Mouse (Mus musculus): Measurements from ENCODE around the gene Itgb7. TPM values are rescaled to one million over a fixed set of nuclear protein-coding genes. Genes with fewer than 3 reads are reported as not detected.

The Itgb7 gene
- polyA plus RNA-seq, 1 experiment from 2014 or later: 3.0 TPM

GRCm38 (mm10) chr15:102217325-102217724 is 14.4 kb downstream of the Itgb7 start:
- H3K4me3 ChIP-seq (ENCODE audit: low read length): no peak overlapping the region
- peaks cover 19% of the 10 kb centered on the region for H3K36me3 ChIP-seq (ENCODE audit: control insufficient read depth, insufficient read depth, low read length)
- no peak overlapping the region for H3K27ac ChIP-seq (ENCODE audit: low read length)
- H3K9ac ChIP-seq (ENCODE audit: low read length): no peak overlapping the region
- peaks cover 3% of the 10 kb centered on the region for H3K4me1 ChIP-seq (replicated peaks; ENCODE audit: control insufficient read depth, insufficient read depth, low read length)
- H3K4me2 ChIP-seq (ENCODE audit: low read depth, low read length): no peak overlapping the region
- H3K27me3 ChIP-seq (ENCODE audit: control insufficient read depth, insufficient read depth, low read depth, low read length): no peaks in the 10 kb centered on the region
- no peaks in the 10 kb centered on the region for H3K9me3 ChIP-seq (ENCODE audit: control insufficient read depth, low read length)
- ATAC-seq (ENCODE audit: low read depth): peak; percentile 57
- 58% methylated on average over 7 of the region's 7 CpGs for WGBS

- H3K9ac ChIP-seq (ENCODE audit: low read length): no peak overlapping the region
- H3K36me3 ChIP-seq (ENCODE audit: control insufficient read depth, insufficient read depth, low read length): peaks cover 21% of the 10 kb centered on the region
- no peak overlapping the region for H3K27ac ChIP-seq (ENCODE audit: low read length)
- no peak overlapping the region for H3K4me2 ChIP-seq (ENCODE audit: low read depth, low read length)
- H3K4me3 ChIP-seq (ENCODE audit: low read length): no peak overlapping the region
- 78% methylated on average over 16 of the region's 16 CpGs for WGBS
- ATAC-seq (ENCODE audit: low read depth): 0 out of 2 replicates have a peak, but pooled peaks have one; percentile 19
- peaks cover 3% of the 10 kb centered on the region for H3K4me1 ChIP-seq (replicated peaks; ENCODE audit: control insufficient read depth, insufficient read depth, low read length)
- no peaks in the 10 kb centered on the region for H3K27me3 ChIP-seq (ENCODE audit: control insufficient read depth, insufficient read depth, low read depth, low read length)
- no peaks in the 10 kb centered on the region for H3K9me3 ChIP-seq (ENCODE audit: control insufficient read depth, low read length)
Observed at GRCm38 (mm10) chr15:102216459-102217228, 15.1 kb downstream of the Itgb7 start.

- Histone ChIP-seq H3K36me3 (ENCODE audit: control insufficient read depth, insufficient read depth, low read length) (peaks cover 26% of the 10 kb centered on the region), H3K9me3 (ENCODE audit: control insufficient read depth, low read length) (no peaks in the 10 kb centered on the region), H3K27me3 (ENCODE audit: control insufficient read depth, insufficient read depth, low read depth, low read length) (no peaks in the 10 kb centered on the region), H3K4me3 (ENCODE audit: low read length) (no peak overlapping the region), H3K9ac (ENCODE audit: low read length) (no peak overlapping the region), H3K4me1 (replicated peaks; ENCODE audit: control insufficient read depth, insufficient read depth, low read length) (peaks cover 3% of the 10 kb centered on the region), H3K4me2 (ENCODE audit: low read depth, low read length) (no peak overlapping the region), H3K27ac (ENCODE audit: low read length) (no peak overlapping the region)
- WGBS: 68% methylated on average over 6 of the region's 6 CpGs
- ATAC-seq (ENCODE audit: low read depth): no peak
Observed at GRCm38 (mm10) chr15:102215624-102216023, 16.1 kb downstream of the Itgb7 start.

GRCm38 (mm10) chr15:102214132-102214531 is 17.6 kb downstream of the Itgb7 start:
- peaks cover 32% of the 10 kb centered on the region for H3K36me3 ChIP-seq (ENCODE audit: control insufficient read depth, insufficient read depth, low read length)

GRCm38 (mm10) chr15:102211895-102212294 is 19.8 kb downstream of the Itgb7 start:
- Histone ChIP-seq H3K4me2 (ENCODE audit: low read depth, low read length) (no peak overlapping the region), H3K4me1 (replicated peaks; ENCODE audit: control insufficient read depth, insufficient read depth, low read length) (peaks cover 6% of the 10 kb centered on the region; the same call in 1 of the 2 replicates), H3K36me3 (ENCODE audit: control insufficient read depth, insufficient read depth, low read length) (peaks cover 48% of the 10 kb centered on the region), H3K4me3 (ENCODE audit: low read length) (no peak overlapping the region), H3K27ac (ENCODE audit: low read length) (no peak overlapping the region), H3K9me3 (ENCODE audit: control insufficient read depth, low read length) (no peaks in the 10 kb centered on the region), H3K9ac (ENCODE audit: low read length) (no peak overlapping the region), H3K27me3 (ENCODE audit: control insufficient read depth, insufficient read depth, low read depth, low read length) (no peaks in the 10 kb centered on the region)
- no peak for ATAC-seq (ENCODE audit: low read depth)
- WGBS: 75% methylated on average over 6 of the region's 6 CpGs

More at GRCm38 (mm10) chr15:102214132-102214531, 17.6 kb downstream of the Itgb7 start:
- no peak overlapping the region for H3K27ac ChIP-seq (ENCODE audit: low read length)
- no peak for ATAC-seq (ENCODE audit: low read depth)
- H3K9ac ChIP-seq (ENCODE audit: low read length): no peak overlapping the region
- 59% methylated on average over 2 of the region's 2 CpGs for WGBS
- no peak overlapping the region for H3K4me3 ChIP-seq (ENCODE audit: low read length)
- H3K27me3 ChIP-seq (ENCODE audit: control insufficient read depth, insufficient read depth, low read depth, low read length): no peaks in the 10 kb centered on the region
- no peak overlapping the region for H3K4me2 ChIP-seq (ENCODE audit: low read depth, low read length)
- peaks cover 3% of the 10 kb centered on the region for H3K4me1 ChIP-seq (replicated peaks; ENCODE audit: control insufficient read depth, insufficient read depth, low read length)
- H3K9me3 ChIP-seq (ENCODE audit: control insufficient read depth, low read length): no peaks in the 10 kb centered on the region

- no peak overlapping the region for H3K4me3 ChIP-seq (ENCODE audit: low read length)
- no peak for ATAC-seq (ENCODE audit: low read depth)
- 86% methylated on average over 4 of the region's 4 CpGs for WGBS
Observed at GRCm38 (mm10) chr15:102210816-102211215, 20.9 kb downstream of the Itgb7 start.

GRCm38 (mm10) chr15:102209114-102209513 is 22.6 kb downstream of the Itgb7 start:
- no peak overlapping the region for H3K9ac ChIP-seq (ENCODE audit: low read length)
- H3K27ac ChIP-seq (ENCODE audit: low read length): no peak overlapping the region
- H3K4me1 ChIP-seq (replicated peaks; ENCODE audit: control insufficient read depth, insufficient read depth, low read length): peaks cover 26% of the 10 kb centered on the region
- no peak overlapping the region for H3K4me2 ChIP-seq (ENCODE audit: low read depth, low read length)
- H3K9me3 ChIP-seq (ENCODE audit: control insufficient read depth, low read length): no peaks in the 10 kb centered on the region
- H3K36me3 ChIP-seq (ENCODE audit: control insufficient read depth, insufficient read depth, low read length): peaks cover 42% of the 10 kb centered on the region
- H3K4me3 ChIP-seq (ENCODE audit: low read length): no peak overlapping the region
- no peaks in the 10 kb centered on the region for H3K27me3 ChIP-seq (ENCODE audit: control insufficient read depth, insufficient read depth, low read depth, low read length)
- no peak for ATAC-seq (ENCODE audit: low read depth)
- 89% methylated on average over 8 of the region's 8 CpGs for WGBS

More at GRCm38 (mm10) chr15:102210816-102211215, 20.9 kb downstream of the Itgb7 start:
- H3K27me3 ChIP-seq (ENCODE audit: control insufficient read depth, insufficient read depth, low read depth, low read length): no peaks in the 10 kb centered on the region
- H3K4me2 ChIP-seq (ENCODE audit: low read depth, low read length): no peak overlapping the region
- peaks cover 11% of the 10 kb centered on the region for H3K4me1 ChIP-seq (replicated peaks; ENCODE audit: control insufficient read depth, insufficient read depth, low read length)
- no peak overlapping the region for H3K27ac ChIP-seq (ENCODE audit: low read length)
- H3K9me3 ChIP-seq (ENCODE audit: control insufficient read depth, low read length): no peaks in the 10 kb centered on the region
- H3K9ac ChIP-seq (ENCODE audit: low read length): no peak overlapping the region
- H3K36me3 ChIP-seq (ENCODE audit: control insufficient read depth, insufficient read depth, low read length): peaks cover 50% of the 10 kb centered on the region

- H3K4me2 ChIP-seq (ENCODE audit: low read depth, low read length): no peak overlapping the region
- no peak for ATAC-seq (ENCODE audit: low read depth)
- peaks cover 26% of the 10 kb centered on the region for H3K4me1 ChIP-seq (replicated peaks; ENCODE audit: control insufficient read depth, insufficient read depth, low read length)
- peaks cover 39% of the 10 kb centered on the region for H3K36me3 ChIP-seq (ENCODE audit: control insufficient read depth, insufficient read depth, low read length)
- no peaks in the 10 kb centered on the region for H3K27me3 ChIP-seq (ENCODE audit: control insufficient read depth, insufficient read depth, low read depth, low read length)
- no peak overlapping the region; the same call in 1 of the 2 replicates for H3K27ac ChIP-seq (ENCODE audit: low read length)
- no peak overlapping the region for H3K9ac ChIP-seq (ENCODE audit: low read length)
- WGBS: 64% methylated on average over 9 of the region's 9 CpGs
- no peaks in the 10 kb centered on the region for H3K9me3 ChIP-seq (ENCODE audit: control insufficient read depth, low read length)
- no peak overlapping the region for H3K4me3 ChIP-seq (ENCODE audit: low read length)
Observed at GRCm38 (mm10) chr15:102208092-102208561, 23.6 kb downstream of the Itgb7 start.

- Histone ChIP-seq H3K4me2 (ENCODE audit: low read depth, low read length) (no peak overlapping the region), H3K9ac (ENCODE audit: low read length) (peak overlapping the region; percentile 28; the same call in 1 of the 2 replicates), H3K27ac (ENCODE audit: low read length) (no peak overlapping the region), H3K4me1 (replicated peaks; ENCODE audit: control insufficient read depth, insufficient read depth, low read length) (peaks cover 28% of the 10 kb centered on the region), H3K27me3 (ENCODE audit: control insufficient read depth, insufficient read depth, low read depth, low read length) (no peaks in the 10 kb centered on the region), H3K9me3 (ENCODE audit: control insufficient read depth, low read length) (no peaks in the 10 kb centered on the region), H3K4me3 (ENCODE audit: low read length) (no peak overlapping the region), H3K36me3 (ENCODE audit: control insufficient read depth, insufficient read depth, low read length) (peaks cover 31% of the 10 kb centered on the region)
- 76% methylated on average over 3 of the region's 3 CpGs for WGBS
- no peak for ATAC-seq (ENCODE audit: low read depth)
Observed at GRCm38 (mm10) chr15:102207351-102207750, 24.4 kb downstream of the Itgb7 start.

Measured in lung, embryonic 16.5 days (tissue).